Mouse (Mus musculus) testis, adult 2 months (tissue): ENCODE results near the gene Ptprt.

ENCODE experiments used
- CTCF ChIP-seq: fragments of 200-500 bp; IDR thresholded peaks from 2 replicates; pipeline ENCODE4 v1.5.1; 2012; ENCODE audit warnings: low read depth, mild to moderate bottlenecking, inconsistent platforms, low read length, moderate library complexity; ENCODE audit not compliant: control insufficient read depth, insufficient read depth, insufficient replicate concordance
- POLR2A ChIP-seq: fragments of 200-500 bp; IDR thresholded peaks from 2 replicates; pipeline ENCODE4 v1.6.1; 2012; ENCODE audit warnings: low read depth, mild to moderate bottlenecking, inconsistent platforms, low read length, moderate library complexity; ENCODE audit not compliant: control insufficient read depth

DNA sequence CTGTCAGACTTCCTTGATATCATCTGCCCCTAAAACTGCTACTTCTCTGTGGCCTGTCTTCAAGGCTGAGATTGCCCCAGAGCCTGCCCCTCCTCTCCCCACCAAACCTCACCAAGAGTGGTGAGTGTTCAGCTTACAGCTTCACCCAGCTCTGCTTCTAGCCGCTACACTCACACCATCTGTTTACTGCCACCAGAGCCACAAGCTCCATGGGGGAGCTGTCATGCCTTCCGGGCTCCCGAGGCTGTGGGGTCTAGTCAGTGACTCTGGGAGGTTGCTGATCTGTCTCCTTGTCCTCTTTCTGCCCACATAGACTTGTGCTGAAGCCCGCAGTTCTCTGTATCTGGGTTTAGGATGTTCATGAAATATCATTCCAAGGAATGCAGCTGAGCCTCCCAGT, 947.9 kb downstream of the Ptprt start:
- TF ChIP-seq POLR2A, result no peak
- TF ChIP-seq CTCF, result no peak
